Mouse (Mus musculus) adrenal gland, postnatal 36 days (tissue): ENCODE measurements at regions not wholly inside any gene's neighbourhood (a gene's known extent, or its start where the extent isn't known, plus 50 kb on each side); places are given as distances from the start of the nearest gene placed in this dataset.

Experiments used
- DNase-seq, 2 experiments: peaks; one replicate each; pipeline ENCODE4 v3.0.0; 2021; ENCODE audit warnings: mixed read lengths in 1 of 2

- DNase-seq = no peak
Measured at GRCm38 (mm10) chr1:169155484-169156459, 375.5 kb downstream of the Nuf2 start.

- DNase-seq = no peak
Measured at GRCm38 (mm10) chr1:169142216-169142615, 389.0 kb downstream of the Nuf2 start.

- peak in 1 of 2 experiments; percentile 27 for DNase-seq
Measured at GRCm38 (mm10) chr1:169140056-169140455, 391.2 kb downstream of the Nuf2 start.

- DNase-seq = peak in 1 of 2 experiments; percentile 6
Measured at GRCm38 (mm10) chr1:169139507-169139906, 391.8 kb downstream of the Nuf2 start.

GRCm38 (mm10) chr1:169139184-169139486, 392.1 kb downstream of the Nuf2 start:
- no peak for DNase-seq

- no peak for DNase-seq
Measured at GRCm38 (mm10) chr1:169138404-169139183, 392.7 kb downstream of the Nuf2 start.

GRCm38 (mm10) chr1:169135542-169135941, 395.7 kb downstream of the Nuf2 start:
- no peak for DNase-seq

GRCm38 (mm10) chr1:169103669-169104068, 427.6 kb downstream of the Nuf2 start:
- no peak for DNase-seq

GRCm38 (mm10) chr1:169103113-169103512, 428.2 kb downstream of the Nuf2 start:
- DNase-seq = no peak

GRCm38 (mm10) chr1:169099221-169099620, 432.0 kb downstream of the Nuf2 start:
- peak in 1 of 2 experiments; percentile 42 for DNase-seq

- peak; percentile 23 to 26 for DNase-seq
Measured at GRCm38 (mm10) chr1:169096737-169097136, 434.5 kb downstream of the Nuf2 start.

- no peak for DNase-seq
Measured at GRCm38 (mm10) chr1:169093602-169094354, 437.5 kb downstream of the Nuf2 start.

GRCm38 (mm10) chr1:169086032-169086431, 445.2 kb downstream of the Nuf2 start:
- no peak for DNase-seq

GRCm38 (mm10) chr1:169080686-169081085, 450.6 kb downstream of the Nuf2 start:
- DNase-seq = no peak

GRCm38 (mm10) chr1:169077228-169077627, 454.0 kb downstream of the Nuf2 start:
- no peak for DNase-seq

GRCm38 (mm10) chr1:169076006-169076405, 455.3 kb downstream of the Nuf2 start:
- DNase-seq = no peak

GRCm38 (mm10) chr1:169071366-169071765, 459.9 kb downstream of the Nuf2 start:
- no peak for DNase-seq

GRCm38 (mm10) chr1:169069647-169070046, 461.6 kb downstream of the Nuf2 start:
- no peak for DNase-seq

- DNase-seq = no peak
Measured at GRCm38 (mm10) chr1:169066795-169067194, 464.5 kb downstream of the Nuf2 start.

GRCm38 (mm10) chr1:169060627-169061026, 470.6 kb downstream of the Nuf2 start:
- DNase-seq = no peak

GRCm38 (mm10) chr1:169060145-169060544, 471.1 kb downstream of the Nuf2 start:
- DNase-seq = no peak

GRCm38 (mm10) chr1:169051863-169052257, 479.4 kb downstream of the Nuf2 start:
- DNase-seq = no peak
